Mouse (Mus musculus): Measurements from ENCODE around the gene 1700001O22Rik. TPM values are rescaled to one million over a fixed set of nuclear protein-coding genes. Genes with fewer than 3 reads are reported as not detected.
A peak's percentile ranks its signal among the peaks of the same experiment; 100 is the strongest.

1700001O22Rik gene
- total and polyA plus RNA-seq, 2 experiments from 2014 or later, result 1.8 to 2.4 TPM

- Histone ChIP-seq H3K4me2 (ENCODE audit: low read depth, low read length) (peak overlapping the region; percentile 94), H3K27ac (peak overlapping the region; percentile 86), H3K9me3 (ENCODE audit: low read length) (no peaks in the 10 kb centered on the region), H3K4me3 (ENCODE audit: low read length) (peak overlapping the region; percentile 65), H3K9ac (replicated peaks; ENCODE audit: low read length) (peak overlapping the region; percentile 35), H3K36me3 (ENCODE audit: insufficient read depth, low read length) (no peaks in the 10 kb centered on the region; the same call in 1 of the 2 replicates), H3K4me1 (ENCODE audit: insufficient read depth, low read length) (peaks cover 9% of the 10 kb centered on the region; the same call in 1 of the 2 replicates), H3K27me3 (ENCODE audit: insufficient read depth, low read length) (no peaks in the 10 kb centered on the region)
- DNase-seq (ENCODE audit: low spot score) (no peak), ATAC-seq (peak; percentile 22; the same call in 1 of the 2 replicates)
- 7% methylated on average over 28 of the region's 28 CpGs for WGBS
- TF ChIP-seq CTCF (IDR thresholded peaks at IDR 0.05; ENCODE audit: low read depth), result no peak
These were observed 3.7 kb upstream of the 1700001O22Rik start for GRCm38 (mm10) chr2:30807147-30807647.

- 93% methylated on average over 2 of the region's 2 CpGs for WGBS
- H3K9ac ChIP-seq (replicated peaks; ENCODE audit: low read length), result no peak overlapping the region
- TF ChIP-seq CTCF (IDR thresholded peaks at IDR 0.05; ENCODE audit: low read depth), result no peak
- ATAC-seq (no peak), DNase-seq (ENCODE audit: low spot score) (no peak)
- H3K4me3 ChIP-seq (ENCODE audit: low read length), result no peak overlapping the region
- no peak overlapping the region for H3K4me2 ChIP-seq (ENCODE audit: low read depth, low read length)
- H3K27me3 ChIP-seq (ENCODE audit: insufficient read depth, low read length), result 0 out of 2 replicates have a peak, but pooled peaks cover 6% of the 10 kb centered on the region
- no peaks in the 10 kb centered on the region for H3K36me3 ChIP-seq (ENCODE audit: insufficient read depth, low read length)
- peaks cover 13% of the 10 kb centered on the region for H3K4me1 ChIP-seq (ENCODE audit: insufficient read depth, low read length)
- no peaks in the 10 kb centered on the region for H3K9me3 ChIP-seq (ENCODE audit: low read length)
- H3K27ac ChIP-seq, result no peak overlapping the region
These were observed 2.5 kb upstream of the 1700001O22Rik start for GRCm38 (mm10) chr2:30805983-30806382.

- Histone ChIP-seq H3K9ac (replicated peaks; ENCODE audit: low read length) (peak overlapping the region; percentile 50), H3K4me2 (ENCODE audit: low read depth, low read length) (peak overlapping the region; percentile 76), H3K9me3 (ENCODE audit: low read length) (no peaks in the 10 kb centered on the region), H3K36me3 (ENCODE audit: insufficient read depth, low read length) (no peaks in the 10 kb centered on the region), H3K4me3 (ENCODE audit: low read length) (peak overlapping the region; percentile 43), H3K27me3 (ENCODE audit: insufficient read depth, low read length) (0 out of 2 replicates have a peak, but pooled peaks cover 6% of the 10 kb centered on the region), H3K4me1 (ENCODE audit: insufficient read depth, low read length) (peaks cover 13% of the 10 kb centered on the region), H3K27ac (no peak overlapping the region)
- peak; percentile 55 for DNase-seq (ENCODE audit: low spot score)
- peak; percentile 54; the same call in 1 of the 2 replicates for ATAC-seq
- under 1% methylated on average over 70 of the region's 77 CpGs for WGBS
- no peak for TF ChIP-seq CTCF (IDR thresholded peaks at IDR 0.05; ENCODE audit: low read depth)
These were observed 2.2 kb downstream of the 1700001O22Rik start for GRCm38 (mm10) chr2:30801067-30801852.

GRCm38 (mm10) chr2:30800671-30801066 is 2.8 kb downstream of the 1700001O22Rik start:
- peak overlapping the region; percentile 50 for H3K9ac ChIP-seq (replicated peaks; ENCODE audit: low read length)
- no peaks in the 10 kb centered on the region for H3K36me3 ChIP-seq (ENCODE audit: insufficient read depth, low read length)
- H3K9me3 ChIP-seq (ENCODE audit: low read length), result no peaks in the 10 kb centered on the region
- H3K4me1 ChIP-seq (ENCODE audit: insufficient read depth, low read length), result peaks cover 19% of the 10 kb centered on the region
- H3K4me3 ChIP-seq (ENCODE audit: low read length), result peak overlapping the region; percentile 43
- H3K27ac ChIP-seq, result no peak overlapping the region
- 0 out of 2 replicates have a peak, but pooled peaks cover 6% of the 10 kb centered on the region for H3K27me3 ChIP-seq (ENCODE audit: insufficient read depth, low read length)
- ATAC-seq, result no peak
- TF ChIP-seq CTCF (IDR thresholded peaks at IDR 0.05; ENCODE audit: low read depth), result no peak
- 42% methylated on average over 7 of the region's 7 CpGs for WGBS
- peak overlapping the region; percentile 76 for H3K4me2 ChIP-seq (ENCODE audit: low read depth, low read length)
- no peak for DNase-seq (ENCODE audit: low spot score)

- H3K27me3 ChIP-seq (ENCODE audit: insufficient read depth, low read length), result 0 out of 2 replicates have a peak, but pooled peaks cover 6% of the 10 kb centered on the region
- H3K4me2 ChIP-seq (ENCODE audit: low read depth, low read length), result no peak overlapping the region
- no peaks in the 10 kb centered on the region for H3K9me3 ChIP-seq (ENCODE audit: low read length)
- no peak overlapping the region for H3K9ac ChIP-seq (replicated peaks; ENCODE audit: low read length)
- no peak for ATAC-seq
- 78% methylated on average over 3 of the region's 3 CpGs for WGBS
- peaks cover 19% of the 10 kb centered on the region for H3K4me1 ChIP-seq (ENCODE audit: insufficient read depth, low read length)
- DNase-seq (ENCODE audit: low spot score), result no peak
- no peak for TF ChIP-seq CTCF (IDR thresholded peaks at IDR 0.05; ENCODE audit: low read depth)
- no peak overlapping the region for H3K27ac ChIP-seq
- H3K4me3 ChIP-seq (ENCODE audit: low read length), result no peak overlapping the region
- H3K36me3 ChIP-seq (ENCODE audit: insufficient read depth, low read length), result no peaks in the 10 kb centered on the region
These were observed 4.0 kb downstream of the 1700001O22Rik start for GRCm38 (mm10) chr2:30799456-30799855.

- 3% methylated on average over 11 of the region's 11 CpGs for WGBS
- H3K9ac ChIP-seq (replicated peaks; ENCODE audit: low read length), result no peak overlapping the region
- no peak for TF ChIP-seq CTCF (IDR thresholded peaks at IDR 0.05; ENCODE audit: low read depth)
- H3K27ac ChIP-seq, result peak overlapping the region; percentile 69; the same call in 1 of the 2 replicates
- no peaks in the 10 kb centered on the region for H3K36me3 ChIP-seq (ENCODE audit: insufficient read depth, low read length)
- peak overlapping the region; percentile 45 for H3K4me2 ChIP-seq (ENCODE audit: low read depth, low read length)
- H3K9me3 ChIP-seq (ENCODE audit: low read length), result no peaks in the 10 kb centered on the region
- DNase-seq (ENCODE audit: low spot score), result peak; percentile 95
- ATAC-seq, result peak; percentile 84
- H3K27me3 ChIP-seq (ENCODE audit: insufficient read depth, low read length), result no peaks in the 10 kb centered on the region
- 0 out of 2 replicates have a peak overlapping the region, but pooled peaks have one; percentile 0 for H3K4me3 ChIP-seq (ENCODE audit: low read length)
- peaks cover 15% of the 10 kb centered on the region for H3K4me1 ChIP-seq (ENCODE audit: insufficient read depth, low read length)
These were observed 7.1 kb downstream of the 1700001O22Rik start for GRCm38 (mm10) chr2:30796382-30796781.

Measured in hindbrain, postnatal 0 days (tissue).